Mouse (Mus musculus): ENCODE results near the gene Smarca4.

DNA sequence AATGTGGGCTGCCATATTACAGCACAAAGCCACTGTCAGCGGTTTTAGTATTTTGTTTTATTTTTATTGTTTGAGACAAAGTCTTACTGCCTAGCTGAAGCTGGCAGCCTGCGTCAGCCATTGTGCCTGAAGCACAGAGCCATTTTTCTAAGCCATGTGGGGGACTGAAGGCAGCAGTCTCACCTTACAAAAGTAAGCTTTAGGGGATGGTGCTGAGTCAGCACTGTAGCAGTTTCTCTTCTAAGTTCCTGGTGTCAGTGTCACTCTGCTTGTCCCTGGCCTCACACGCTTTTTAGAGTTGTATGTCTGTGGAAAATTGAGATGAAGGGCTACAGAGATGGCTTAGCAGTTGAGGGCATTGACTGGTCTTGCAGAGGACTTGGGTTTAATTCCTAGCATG lies 30.4 kb downstream of the Smarca4 start:
- no peak for TF ChIP-seq CTCF (IDR thresholded peaks at IDR 0.05; ENCODE audit: low read depth, low read length)
- TF ChIP-seq POLR2A (IDR thresholded peaks at IDR 0.05; ENCODE audit: extremely low read depth, insufficient read depth, low read length): no peak

All from liver, adult 2 months (tissue).